Mouse (Mus musculus) regulatory T cell (primary cell): ENCODE measurements around the gene Sumf1.

ENCODE experiments used
- in situ Hi-C: fragments of 300-600 bp; cut with MboI, MseI; formaldehyde crosslinking; loops from one replicate; pipeline ENCODE4 v1.15.1; 2025; ENCODE audit warnings: high pct_unique_total_duplicates

Gene Sumf1

DNA sequence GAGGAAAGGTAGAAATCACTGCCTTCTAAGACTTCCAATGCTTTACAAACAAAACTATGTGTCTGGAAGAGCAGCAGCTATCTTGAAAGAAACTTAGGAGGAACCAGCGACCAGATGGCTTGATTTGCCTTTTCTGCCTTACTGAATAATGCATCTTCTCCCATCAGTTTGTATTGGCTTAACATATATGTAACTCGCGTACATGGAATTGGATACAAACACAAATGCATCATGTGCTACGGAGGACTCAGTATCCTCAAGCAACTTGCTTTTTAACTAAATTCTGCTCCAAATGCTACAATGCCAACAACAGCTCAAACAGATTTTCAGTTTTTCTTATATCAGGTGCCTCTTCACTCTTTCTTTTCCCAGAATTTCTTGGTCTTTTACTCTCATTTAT lies 36.1 kb downstream of the Sumf1 start:
- in situ Hi-C loops = no loop called here

DNA sequence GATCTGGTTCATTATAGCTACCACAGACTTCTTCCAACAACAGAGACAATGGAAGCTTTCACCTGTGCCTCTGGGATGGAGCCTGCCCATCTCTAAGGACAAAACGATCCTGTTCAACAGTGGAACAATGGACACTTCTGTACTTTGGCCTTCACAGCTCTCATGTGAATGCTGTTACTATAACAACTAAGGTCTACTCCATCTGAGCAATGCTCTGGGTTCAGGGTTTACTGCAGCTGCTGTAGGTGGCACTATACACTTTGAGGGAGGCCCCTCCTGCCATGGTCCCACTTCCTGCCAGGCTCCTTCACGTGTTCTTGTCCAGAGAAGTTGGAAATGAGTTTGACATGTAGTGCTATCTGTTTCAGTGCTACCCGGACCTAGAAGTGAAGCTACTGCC lies 36.9 kb downstream of the Sumf1 start:
- in situ Hi-C loops = no loop called here

DNA sequence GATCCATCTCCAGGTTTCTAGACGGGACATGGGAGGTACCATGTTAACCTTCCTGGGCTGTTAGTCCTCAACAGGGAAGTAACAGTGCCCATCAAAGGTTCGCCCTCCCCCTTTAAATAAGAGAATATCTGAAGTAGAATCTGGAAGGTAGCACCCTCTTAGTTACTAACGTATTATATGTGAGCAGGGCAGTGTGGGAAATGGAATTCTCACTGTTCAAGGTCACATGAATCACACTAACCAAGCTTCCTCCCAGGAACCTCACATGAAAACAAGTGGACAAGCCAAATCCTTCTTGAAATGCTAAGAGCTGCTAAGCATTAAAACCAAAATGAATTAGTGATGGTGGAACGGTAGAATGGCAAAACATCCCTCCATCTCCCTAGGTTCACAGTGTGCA lies 38.7 kb downstream of the Sumf1 start:
- in situ Hi-C loops = no loop called here

DNA sequence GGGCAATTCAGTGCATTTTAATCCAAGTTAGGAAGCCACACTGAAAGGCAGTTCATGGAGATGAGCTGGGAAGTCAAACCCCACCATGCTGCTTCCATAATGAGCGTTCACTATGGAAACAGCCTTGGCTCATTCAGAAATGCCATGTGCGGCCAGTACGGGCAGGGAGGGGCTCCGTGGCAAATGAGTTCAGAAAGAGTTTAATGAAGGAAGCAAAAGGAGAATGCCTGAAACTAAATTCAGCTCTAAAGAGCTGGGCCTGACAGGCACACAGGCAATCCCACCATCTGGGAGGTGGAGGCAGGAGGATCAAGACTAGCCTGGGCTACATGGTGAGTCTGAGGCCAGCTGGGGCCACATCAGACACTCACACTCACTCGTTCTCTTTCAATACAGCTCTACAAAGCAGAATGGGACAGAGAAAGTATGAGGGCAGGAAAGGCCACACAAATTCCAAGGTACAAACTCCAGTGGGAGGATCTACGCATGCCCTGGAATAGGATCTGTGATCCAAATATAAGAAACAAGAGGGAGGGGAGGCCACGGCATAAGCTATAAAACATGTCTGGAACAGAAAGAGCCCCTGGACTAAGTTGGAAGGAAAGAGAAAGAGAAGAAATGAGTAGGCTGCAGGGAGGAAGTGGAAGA lies 39.3 kb downstream of the Sumf1 start:
- in situ Hi-C loops = no loop called here

DNA sequence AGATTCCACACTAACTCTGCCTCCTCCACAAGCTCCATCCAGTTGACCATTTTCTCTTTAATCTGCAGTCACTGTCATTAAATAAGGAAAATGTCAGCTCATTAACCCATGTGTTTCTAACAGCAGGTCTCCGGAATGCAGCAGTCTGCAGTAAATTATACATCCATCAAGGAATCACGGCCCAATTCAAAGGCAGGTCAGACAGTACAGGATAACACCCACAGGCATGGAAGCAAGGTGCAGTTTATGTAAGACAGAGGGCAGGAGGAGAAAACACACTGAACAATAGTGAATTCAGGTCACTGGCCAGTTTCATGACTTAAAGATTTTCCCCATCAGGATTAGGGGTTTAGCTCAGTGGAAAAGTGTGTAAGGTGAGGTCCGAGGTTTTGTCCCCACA lies 40.1 kb downstream of the Sumf1 start:
- in situ Hi-C loops = no loop called here

DNA sequence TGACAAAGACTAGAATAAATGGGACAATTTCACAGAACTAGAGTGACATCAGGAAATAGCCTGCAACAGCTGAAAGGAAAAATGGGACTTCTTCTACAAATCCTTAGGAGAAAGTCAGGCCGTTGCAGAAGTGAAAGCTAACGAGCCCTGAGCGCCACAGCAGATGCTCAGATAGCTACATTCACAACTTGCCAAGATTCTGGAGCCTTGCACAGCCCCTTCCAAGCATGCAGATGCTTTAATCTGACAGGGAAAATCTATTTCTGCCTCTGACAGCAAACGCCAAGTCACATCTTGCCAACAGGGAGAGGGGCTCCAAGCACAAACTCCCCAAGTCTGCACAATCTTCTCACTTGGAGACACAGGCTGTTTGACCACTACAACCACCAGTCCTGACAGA lies 42.6 kb downstream of the Sumf1 start:
- in situ Hi-C loops = no loop called here

DNA sequence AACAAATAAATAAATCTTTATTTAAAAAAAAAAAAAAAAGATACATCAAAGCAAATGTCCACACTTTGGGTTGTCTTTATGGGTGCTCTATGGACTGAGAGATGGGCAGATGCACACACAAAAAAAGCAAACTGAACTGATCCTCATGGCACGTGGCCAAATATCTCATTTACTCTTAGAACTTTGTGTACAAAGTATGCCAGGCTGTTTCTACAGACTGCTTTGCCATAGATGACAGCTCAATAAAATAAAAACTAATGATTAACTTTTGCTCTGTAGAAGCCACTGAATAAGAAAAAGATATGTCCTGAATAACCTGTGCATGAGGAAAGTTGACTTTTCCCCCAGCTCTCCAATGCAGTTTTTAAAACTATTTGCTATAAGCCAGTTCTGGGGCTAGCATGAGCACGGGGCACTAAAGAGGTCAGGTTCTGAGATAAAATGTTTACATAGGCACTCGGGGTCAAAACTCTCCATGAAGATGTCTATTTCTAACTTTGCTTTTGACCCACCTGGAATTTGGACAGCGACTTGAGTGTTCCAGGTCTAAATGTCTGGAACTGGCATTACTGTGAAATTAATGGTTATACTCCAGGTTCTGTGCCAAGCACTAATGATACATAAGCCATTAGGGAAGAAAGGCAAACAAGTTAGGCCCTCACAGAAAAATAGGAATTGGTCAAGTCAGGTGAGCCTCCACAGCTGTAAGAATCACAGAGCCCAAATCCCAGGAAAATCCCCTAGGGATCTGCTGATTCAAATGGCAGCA lies 44.5 kb downstream of the Sumf1 start:
- in situ Hi-C loops = no loop called here

DNA sequence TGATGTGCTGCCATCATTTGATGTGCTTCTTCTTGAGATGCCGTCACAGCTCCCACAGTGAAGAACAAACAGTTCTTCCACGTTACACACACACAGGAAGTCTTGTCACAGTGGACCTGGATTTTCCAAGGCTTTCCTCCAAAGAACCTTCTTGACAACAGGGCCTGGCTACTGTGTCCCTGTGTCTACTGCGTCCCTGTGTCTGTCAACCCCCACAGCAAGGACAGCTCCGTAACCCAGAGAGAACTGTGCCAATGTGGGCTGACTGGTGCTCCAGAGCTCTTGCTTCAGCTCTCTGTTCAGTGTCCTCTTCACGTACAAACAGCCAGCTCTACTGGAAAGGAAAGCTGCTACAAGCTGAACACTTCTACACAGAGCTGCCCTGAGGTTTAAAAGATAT lies 48.4 kb downstream of the Sumf1 start:
- in situ Hi-C loops = no loop called here

DNA sequence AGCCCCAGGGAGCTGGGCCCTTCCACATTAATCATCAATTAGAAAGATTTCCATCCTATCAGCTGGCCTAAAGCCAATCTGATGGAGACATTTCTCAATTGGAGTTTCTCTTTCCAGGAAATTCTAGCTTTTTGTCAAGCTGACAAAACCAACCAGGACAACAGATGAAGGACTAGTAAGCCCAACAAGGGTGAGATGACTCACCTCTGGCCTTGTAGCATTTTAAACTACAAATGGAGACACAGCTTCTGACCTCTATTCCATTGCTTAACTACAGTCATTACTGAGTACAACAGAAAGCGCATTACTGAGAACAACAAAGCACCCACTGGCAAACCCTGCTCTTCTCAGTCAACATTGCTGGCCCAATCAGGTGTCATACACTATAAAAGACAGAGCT lies 49.1 kb downstream of the Sumf1 start:
- in situ Hi-C loops = no loop called here

DNA sequence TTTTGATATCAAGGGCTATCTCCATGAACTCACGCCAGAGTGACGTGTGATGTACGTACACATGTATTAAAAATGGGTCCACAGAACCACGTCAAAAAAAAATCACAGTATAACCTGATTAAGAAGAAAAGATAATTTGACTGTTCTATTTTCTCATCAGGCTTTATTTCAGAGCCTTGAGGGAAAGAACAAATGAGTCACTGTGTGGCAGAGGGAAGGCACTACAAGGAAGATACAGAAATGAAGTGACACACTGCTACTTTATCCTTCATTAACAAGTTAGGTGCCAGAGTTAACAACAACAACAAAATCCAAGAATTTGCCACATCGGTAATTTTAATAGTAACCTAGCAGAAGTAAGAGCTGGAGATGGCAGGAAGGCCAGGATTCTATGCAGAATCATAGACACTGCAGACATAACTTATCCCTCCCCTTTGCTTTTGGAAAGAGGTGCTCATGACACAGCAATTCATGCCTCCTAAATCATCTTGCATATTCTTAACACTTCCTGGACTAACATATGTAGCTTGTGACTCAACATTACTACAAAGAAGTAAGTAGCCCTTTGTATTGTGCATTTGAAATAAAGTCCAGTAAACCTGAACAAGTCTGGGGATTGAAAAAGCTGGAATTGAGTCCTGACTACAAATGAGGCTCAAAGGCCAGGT lies 53.0 kb downstream of the Sumf1 start:
- in situ Hi-C loops = no loop called here

DNA sequence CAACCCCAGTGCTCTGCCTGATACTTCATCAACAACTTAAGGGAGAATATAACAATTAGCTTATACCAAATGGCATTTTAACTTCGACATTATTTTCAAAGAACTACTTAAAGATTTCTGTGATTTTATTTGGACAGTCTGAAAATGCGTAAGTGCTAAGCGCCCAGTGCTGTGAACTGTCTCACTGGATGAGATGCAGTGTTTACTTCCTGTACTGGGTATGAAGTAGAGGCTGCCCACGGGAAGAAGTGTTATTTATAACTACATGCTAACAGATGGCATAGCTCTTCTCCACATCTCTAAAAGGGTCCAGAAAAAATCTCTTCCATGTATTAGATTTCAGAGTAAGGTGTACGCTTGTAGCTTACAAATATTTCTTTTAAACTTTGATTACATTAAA lies 54.7 kb downstream of the Sumf1 start:
- in situ Hi-C loops = no loop called here

DNA sequence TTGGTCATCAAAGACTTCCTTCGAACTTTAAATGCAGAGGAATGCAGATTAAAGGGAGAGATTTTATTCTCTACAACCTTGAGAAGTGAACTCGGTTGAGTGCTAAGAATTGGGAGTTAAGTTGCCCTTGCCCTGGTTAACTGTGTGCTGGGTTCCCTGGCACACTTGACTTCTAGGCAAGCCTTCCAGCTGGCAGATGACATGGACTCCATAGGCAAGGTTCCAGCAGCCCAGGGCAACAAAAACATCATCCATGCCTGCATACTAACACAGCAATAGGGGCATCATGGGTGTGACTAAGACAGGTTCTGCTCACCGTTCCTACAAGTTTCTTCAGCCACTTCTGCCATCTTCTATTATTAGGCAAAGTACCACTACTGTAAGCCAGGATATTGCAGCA lies 58.8 kb downstream of the Sumf1 start:
- in situ Hi-C loops = no loop called here

DNA sequence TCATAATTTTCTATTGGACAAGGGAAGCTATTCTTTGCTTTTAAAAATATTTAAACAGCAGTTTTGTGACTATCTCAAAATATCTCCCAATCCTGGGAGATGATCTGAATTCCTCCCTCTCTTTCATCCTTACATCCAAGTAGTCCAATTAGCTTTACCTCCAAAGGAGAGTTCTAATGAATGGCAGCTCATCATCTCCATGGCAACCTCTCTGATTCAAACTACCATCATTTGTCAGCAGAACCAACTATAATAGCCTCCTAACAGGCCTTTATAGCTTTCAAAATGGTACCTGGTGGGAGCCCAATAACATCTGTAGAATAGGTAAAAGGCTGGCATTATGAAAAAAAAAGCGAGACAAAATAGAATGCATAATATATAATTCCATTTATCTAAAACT lies 59.9 kb downstream of the Sumf1 start:
- in situ Hi-C loops = no loop called here

DNA sequence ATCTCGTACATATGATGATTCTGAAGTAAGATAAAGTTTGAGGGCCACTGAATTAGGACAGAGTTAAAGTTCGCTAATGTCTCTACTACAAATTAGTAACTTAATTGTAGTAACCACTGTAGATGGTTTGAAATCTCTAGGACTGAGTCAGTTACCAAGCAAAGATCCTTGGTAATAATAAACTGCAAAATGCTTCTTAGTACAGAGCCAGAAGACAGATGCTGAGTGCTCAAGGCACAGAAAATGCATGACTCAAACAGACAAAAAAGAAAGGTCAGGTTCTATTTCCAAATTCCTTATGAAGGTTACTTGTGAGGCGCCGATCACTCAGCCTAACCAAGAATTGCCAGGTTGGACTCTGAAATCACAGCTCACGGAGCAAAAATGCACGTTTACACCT lies 67.5 kb downstream of the Sumf1 start:
- in situ Hi-C loops = no loop called here

DNA sequence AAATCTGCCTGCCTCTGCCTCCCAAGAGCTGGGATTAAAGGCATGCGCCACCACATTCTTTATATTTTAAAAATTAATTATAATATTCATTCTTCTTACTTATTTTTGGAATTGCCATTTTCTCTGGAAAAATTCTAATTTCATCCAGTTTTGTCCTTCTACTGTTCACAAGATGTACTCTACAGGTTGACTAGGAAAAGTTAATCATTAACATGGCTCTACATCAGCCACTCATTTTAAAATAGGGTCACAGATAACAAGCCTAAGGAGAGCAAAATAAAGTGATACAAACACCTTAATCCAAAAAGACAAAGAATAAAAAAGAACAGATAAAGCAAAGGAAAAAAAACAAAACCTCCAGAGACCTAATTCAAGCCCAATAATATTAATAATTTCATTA lies 70.4 kb downstream of the Sumf1 start:
- in situ Hi-C loops = no loop called here

DNA sequence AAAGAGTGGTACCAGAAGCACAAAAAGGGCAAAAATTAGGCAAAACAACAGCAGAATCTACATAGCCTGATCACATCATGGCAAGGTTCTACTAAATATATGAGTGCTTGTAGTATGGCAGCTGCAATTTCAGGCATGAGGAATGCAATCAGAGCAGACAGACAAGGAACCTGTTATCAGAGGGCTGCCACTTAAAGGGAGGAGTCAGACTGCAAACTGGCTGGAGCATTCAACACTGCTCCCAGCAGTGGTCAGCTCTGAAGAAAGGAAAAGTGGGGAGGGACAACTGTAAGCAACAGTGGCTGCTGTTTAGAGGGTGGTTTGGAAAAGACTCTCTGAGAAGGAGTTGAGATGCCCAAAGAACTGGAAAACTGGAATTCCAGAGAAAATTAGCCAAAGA lies 73.7 kb downstream of the Sumf1 start:
- in situ Hi-C loops = no loop called here

DNA sequence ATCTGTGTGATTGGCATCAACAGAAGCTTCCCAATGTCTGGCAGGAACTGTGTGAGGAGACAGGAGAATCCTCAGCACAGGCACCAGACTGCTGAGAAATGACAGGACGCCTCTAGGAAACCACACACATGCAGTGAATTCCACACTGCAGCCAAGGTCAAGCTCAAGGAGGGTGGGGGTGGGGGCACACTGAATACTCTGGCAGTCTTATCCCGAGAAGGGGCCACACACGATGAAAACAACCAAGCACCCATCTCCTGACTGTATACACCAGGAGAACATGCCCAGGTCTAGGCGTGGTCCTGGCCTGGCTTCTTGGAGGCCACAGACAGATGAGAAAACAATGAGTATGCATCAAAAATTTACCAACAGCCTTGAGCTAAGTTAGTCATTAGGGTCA lies 75.0 kb downstream of the Sumf1 start:
- in situ Hi-C loops = no loop called here

DNA sequence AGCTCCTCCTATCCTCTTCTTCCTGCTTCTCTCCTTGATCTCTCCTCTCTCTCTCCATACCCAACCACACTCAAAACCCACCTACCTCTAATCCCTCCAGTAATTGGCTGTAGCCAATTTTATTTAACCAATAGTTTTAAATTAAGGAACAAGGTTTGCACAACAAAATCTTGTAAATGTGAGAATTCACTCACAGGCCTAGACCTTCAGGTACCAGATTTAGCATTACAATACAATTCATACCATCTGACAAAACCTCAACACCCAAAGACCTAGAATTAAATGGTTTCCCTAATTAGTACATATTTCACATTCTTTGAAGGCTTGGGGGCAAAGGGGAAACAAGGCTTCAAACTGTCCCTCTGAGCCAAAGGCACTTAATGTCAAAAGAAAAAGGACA lies 78.0 kb downstream of the Sumf1 start:
- in situ Hi-C loops = loop anchor here (10.0 kb wide), 1 partner anchor 267 kb away; no protein-coding TSS in a partner anchor

DNA sequence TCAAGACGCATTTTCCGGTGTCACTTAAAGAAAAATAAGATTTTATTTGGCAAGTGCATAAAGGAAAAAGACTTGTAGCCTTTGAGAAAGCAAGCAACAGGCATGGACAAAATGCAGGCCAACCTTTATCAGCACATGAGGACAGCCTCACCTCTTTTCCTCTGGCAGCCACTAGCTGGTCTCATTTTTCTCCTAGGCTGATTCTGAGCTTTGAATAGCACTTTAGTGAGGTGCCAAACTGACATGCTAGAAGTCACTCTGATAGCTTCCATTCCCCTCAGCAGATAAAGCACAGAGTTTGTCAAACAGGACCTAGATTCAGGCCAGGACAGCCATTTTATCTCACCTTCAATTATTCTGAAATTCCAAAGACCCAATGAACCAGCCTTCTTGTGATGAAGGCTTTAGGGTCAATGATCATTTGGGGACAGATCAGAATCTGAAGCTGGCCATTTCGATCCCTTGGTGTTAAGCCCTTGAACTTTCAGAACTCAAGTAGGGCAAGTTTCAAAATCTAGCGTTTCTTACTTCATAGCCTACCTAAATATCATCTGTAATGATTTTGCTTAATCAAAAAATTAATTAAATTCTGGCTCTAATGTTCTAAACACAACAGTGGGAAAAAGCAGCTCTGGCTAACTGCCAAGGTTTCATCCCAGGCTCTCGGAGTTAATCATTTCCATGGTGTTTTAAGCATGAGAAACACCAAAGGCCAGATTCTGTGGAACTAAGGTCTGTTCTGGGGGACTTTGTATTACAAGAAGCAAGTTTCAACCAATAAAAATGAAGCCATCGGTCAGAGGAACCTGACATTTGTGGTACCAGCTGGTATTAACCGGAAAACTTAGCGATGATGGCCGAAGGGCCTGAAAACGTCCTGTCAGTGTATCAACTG lies 83.2 kb downstream of the Sumf1 start:
- in situ Hi-C loops = loop anchor here (10.0 kb wide), 1 partner anchor 273 kb away; no protein-coding TSS in a partner anchor

DNA sequence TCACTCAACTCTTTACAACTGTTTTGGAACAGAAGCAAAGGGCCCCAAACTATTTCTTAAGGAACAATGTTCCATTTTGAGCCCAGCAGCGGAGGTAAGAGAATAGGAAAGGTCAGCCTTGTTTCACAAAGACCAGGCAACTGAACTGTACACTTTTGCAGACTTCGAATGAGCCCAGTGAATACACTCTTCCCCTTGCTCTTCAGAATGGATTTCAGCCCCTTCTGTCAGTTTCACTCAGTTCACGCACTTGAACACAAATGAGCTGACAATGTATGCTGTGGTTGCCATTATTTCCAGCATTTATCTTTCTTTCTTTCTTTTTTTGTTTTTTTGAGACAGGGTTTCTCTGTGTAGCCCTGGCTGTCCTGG lies 86.5 kb downstream of the Sumf1 start:
- in situ Hi-C loops = loop anchor here (10.0 to 25.0 kb wide), 2 partner anchors 306 to 638 kb away; no protein-coding TSS in a partner anchor

DNA sequence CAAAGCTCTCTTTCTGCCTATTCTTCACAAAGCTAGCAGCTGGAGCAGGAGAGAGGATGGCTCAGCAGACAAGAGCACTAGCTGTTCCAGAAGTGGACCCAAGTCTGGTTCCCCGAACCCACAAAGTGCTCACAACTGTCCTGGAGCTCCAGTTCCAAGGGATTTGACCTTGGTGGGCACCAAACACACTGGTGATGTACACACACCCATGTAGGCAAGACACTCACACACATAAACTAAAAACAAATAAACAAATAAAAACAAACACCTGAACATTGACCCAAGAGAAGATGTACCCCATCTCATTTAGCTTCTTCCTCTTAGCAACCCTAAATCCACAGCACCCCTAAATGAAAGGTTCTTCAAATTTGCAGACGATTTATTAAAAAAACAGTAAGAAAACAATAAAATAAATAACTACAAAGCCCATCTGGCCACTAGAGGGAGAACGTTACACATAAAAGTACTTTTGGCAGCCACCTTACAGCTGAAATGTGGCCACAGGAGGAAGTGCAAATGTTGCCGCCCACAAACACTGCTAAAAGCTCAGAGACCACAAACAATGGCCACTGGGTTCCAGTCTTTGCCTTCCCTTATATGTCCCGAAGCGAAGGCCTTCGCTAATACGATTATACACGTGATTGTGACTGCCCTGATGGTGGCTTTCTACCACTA lies 87.1 kb downstream of the Sumf1 start:
- in situ Hi-C loops = loop anchor here (10.0 to 25.0 kb wide), 2 partner anchors 306 to 639 kb away; no protein-coding TSS in a partner anchor
